Mouse (Mus musculus) small intestine, adult 2 months (tissue): ENCODE results near the gene Srarp.

ENCODE experiments used
- CTCF ChIP-seq: fragments of 200-500 bp; IDR thresholded peaks from 2 replicates; pipeline ENCODE4 v1.5.1; 2012; ENCODE audit warnings: low read depth, mild to moderate bottlenecking, control low read depth, inconsistent platforms, low read length, moderate library complexity, mixed read lengths; ENCODE audit not compliant: insufficient replicate concordance, insufficient read length; ENCODE audit errors: extremely low read depth
- POLR2A ChIP-seq: fragments of 200-500 bp; IDR thresholded peaks from 2 replicates; pipeline ENCODE4 v1.6.1; 2012; ENCODE audit warnings: low read depth, mild to moderate bottlenecking, control low read depth, inconsistent platforms, low read length, moderate library complexity

- no peak for TF ChIP-seq POLR2A
- no peak for TF ChIP-seq CTCF
These were observed 23.0 kb upstream of the Srarp start for GRCm38 (mm10) chr4:141458888-141459287.
